Mouse (Mus musculus): ENCODE measurements around the gene Antxrl. TPM values are rescaled to one million over a fixed set of nuclear protein-coding genes. Genes with fewer than 3 reads are reported as not detected.

Antxrl gene
- total RNA-seq (2021) = not detected

DNA sequence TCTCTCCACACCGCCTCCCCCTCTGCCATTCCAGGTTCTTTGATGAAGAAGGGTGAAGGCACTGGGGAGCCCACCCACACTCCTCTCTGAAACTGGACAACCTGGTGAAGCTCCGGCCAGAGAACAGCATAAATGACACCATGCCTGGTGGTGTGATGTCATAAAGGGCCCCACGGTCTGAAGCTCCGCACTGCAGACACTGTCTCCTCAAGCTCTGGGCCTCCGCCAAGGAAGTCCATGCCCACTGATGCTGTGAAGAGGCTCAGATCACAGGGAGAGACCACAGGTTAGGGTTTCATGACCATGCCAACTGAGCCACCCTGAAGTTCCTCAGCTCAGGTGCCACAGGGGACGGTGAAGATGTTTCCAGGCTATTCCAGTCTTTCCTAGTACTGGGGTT lies at the start of gene Antxrl:
TSS of gene Antxrl (plus strand) at position 192 of the 400 bp plus-strand sequence.
- intact Hi-C loops (cut with DNase I) = no loop called here

DNA sequence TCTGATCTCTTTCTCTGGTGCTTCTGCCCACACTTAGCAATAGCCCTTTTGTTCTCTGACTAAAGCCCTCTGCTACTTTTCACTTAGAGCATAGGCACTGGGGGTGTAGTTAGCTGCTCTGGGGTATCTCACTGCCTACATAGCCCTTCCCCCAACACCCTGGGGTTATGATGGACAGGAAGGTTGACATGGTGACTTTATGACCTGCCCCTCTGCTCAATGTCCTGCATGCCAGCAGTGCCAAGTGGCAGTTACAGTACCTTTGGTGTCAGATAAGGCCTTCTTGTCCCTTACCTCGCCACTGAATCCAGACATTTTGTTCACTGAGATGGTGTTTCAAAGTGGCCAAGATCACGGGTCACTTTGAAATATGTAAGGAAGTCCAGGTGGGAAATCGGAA lies 37.4 kb upstream of the Antxrl start, which contains the start of gene Gm30083:
TSS of gene Gm30083 (minus strand) at position 120 of the 400 bp plus-strand sequence.
- intact Hi-C loops (cut with DNase I) = no loop called here
- no peak for DNase-seq (ENCODE audit: low spot score in 2 of 2)

More for the DNA sequence above, at the start of gene Antxrl:
- DNase-seq (ENCODE audit: low spot score in 2 of 2) = no peak

DNA sequence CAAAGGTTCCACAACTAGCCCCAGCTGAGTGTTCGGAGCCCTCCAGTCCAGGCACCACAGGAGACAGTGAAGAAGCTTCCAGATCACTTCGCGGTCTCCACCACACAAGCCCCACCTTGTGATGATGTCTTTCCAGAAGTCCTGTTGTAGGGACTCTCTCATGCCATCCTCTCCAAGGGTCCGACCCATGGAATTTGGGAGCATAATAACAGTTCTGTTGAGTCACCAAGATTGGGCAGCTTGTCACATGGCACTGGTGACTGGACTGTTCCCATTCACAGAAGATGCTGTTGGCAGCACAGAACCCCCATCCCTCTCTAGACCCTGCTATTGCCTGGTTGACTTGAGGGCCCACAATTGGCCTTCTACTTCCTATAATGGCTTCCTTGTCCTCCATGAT lies 36.1 kb upstream of the Antxrl start, which contains the start of gene Gm5460:
TSS of gene Gm5460 (plus strand) at position 378 of the 400 bp plus-strand sequence.
- intact Hi-C loops (cut with DNase I) = no loop called here
- DNase-seq (ENCODE audit: low spot score in 2 of 2) = no peak

DNA sequence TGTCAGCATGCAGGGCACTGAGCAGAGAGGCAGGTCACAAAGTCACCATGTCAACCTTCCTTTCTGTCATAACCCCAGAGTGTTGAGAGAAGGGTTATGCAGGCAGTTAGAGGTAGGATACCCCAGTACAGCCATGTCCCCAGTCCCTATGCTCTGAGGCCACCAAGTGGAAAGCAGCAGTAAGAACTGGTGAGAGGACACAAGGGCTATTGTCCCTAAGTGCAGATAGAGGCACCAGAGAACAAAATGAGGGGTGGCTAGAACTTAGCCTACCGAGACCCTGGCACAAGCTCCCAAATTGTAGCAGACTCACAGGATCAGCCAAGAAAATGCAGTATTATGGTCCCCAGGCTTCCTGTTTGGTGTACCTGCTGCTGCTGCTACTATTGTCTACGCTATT lies 35.6 kb upstream of the Antxrl start:
- intact Hi-C loops (cut with DNase I) = no loop called here
- no peak for DNase-seq (ENCODE audit: low spot score in 2 of 2)

DNA sequence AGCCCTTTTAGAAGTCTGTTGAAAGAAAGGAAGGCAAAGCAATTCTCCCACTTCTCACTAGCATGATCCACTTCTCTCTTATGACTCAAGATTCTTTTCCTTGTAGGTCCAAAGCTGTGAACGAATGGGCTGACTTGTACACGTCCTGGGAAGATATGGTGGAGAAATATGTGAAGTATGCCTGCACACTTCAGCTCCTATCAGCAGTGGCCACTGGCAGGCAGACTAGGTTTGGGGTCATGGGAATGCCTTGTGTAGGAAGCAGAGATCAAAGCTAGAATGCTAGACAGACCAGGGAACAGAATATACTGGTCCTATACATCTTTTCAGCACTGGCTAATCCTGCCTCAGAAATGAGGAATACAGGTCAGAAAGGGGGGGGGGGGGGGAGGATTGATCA lies 25.8 kb upstream of the Antxrl start:
- intact Hi-C loops (cut with DNase I) = no loop called here

DNA sequence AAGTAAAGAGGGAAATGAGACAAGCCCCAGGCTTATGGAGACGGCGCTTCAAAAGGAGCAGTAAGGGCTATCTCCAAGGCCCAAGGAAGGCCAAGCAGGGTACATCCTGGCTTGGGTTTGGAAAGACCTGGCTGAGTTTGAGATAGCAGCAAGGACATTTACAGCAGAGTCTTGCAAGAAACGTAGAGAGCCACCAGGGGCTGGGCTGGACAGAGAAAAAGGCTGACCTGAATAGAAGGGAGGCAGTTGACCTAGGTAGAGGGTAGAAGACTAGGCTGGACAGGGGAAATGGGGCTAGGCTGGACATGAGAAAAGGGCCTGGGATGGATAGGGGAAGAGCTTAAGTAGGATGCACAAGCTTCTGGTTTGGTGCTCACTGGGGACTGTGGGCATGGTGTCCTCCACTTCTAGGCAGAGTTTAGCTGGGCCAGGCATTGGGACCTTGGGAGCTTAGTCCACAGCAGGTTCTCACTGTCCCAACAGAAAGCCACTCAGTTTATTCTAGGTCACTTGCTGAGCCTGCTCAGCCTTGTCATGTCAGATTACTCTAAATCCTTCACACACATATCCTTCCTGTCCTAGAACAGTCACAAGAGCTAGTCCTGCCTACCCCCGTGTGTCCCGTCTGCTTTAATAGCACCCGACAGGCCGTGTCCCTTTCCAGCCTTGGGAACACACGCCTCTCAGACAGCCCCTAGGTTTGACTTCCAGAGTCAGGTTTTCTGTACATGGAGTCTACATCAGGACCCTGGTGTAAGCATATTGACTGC lies 18.5 kb upstream of the Antxrl start:
- intact Hi-C loops (cut with DNase I) = no loop called here
- DNase-seq (ENCODE audit: low spot score in 2 of 2) = no peak

More for the DNA sequence above, 25.8 kb upstream of the Antxrl start:
- DNase-seq (ENCODE audit: low spot score in 2 of 2) = no peak

DNA sequence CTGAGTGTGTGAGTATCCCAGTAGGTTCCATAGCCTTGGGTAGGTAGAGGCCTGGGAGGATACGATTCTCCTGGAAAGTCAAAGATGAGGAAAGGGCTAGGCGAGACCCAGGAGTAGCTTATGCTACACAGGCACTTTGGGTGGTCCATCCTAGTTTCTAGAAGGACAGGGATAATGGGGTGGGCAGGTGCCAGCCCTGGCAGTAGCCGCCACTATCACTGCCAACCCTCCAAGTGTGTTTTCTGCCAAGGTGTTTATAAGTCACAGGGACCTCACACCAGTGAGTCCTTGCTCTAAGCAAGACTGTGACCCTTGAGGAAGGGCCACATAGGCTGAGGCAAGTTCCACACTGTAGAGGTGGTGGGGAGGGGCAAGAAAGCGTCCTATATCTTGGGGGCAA lies 11.3 kb upstream of the Antxrl start:
- DNase-seq (ENCODE audit: low spot score in 2 of 2) = no peak
- intact Hi-C loops (cut with DNase I) = no loop called here

DNA sequence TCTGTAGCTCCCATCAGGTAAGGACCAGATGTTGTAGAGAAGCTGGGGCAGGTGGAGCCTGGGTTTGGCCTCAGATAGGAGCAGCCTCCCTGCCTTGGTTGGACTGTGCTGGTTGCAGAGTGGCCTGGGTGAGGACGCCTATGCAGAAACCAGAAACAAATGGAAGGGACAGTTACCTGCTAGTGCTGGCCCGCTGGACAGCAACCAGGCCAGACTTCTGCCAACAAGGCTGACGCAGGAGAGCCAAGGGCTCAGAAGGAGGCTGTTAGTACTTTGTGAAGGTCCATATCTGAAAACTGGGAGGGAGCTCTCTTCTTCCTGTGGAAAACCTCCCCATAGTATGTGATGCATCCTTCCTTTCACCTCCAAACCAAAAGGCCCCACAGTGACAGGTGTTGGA lies 9.2 kb upstream of the Antxrl start:
- intact Hi-C loops (cut with DNase I) = no loop called here
- no peak for DNase-seq (ENCODE audit: low spot score in 2 of 2)

DNA sequence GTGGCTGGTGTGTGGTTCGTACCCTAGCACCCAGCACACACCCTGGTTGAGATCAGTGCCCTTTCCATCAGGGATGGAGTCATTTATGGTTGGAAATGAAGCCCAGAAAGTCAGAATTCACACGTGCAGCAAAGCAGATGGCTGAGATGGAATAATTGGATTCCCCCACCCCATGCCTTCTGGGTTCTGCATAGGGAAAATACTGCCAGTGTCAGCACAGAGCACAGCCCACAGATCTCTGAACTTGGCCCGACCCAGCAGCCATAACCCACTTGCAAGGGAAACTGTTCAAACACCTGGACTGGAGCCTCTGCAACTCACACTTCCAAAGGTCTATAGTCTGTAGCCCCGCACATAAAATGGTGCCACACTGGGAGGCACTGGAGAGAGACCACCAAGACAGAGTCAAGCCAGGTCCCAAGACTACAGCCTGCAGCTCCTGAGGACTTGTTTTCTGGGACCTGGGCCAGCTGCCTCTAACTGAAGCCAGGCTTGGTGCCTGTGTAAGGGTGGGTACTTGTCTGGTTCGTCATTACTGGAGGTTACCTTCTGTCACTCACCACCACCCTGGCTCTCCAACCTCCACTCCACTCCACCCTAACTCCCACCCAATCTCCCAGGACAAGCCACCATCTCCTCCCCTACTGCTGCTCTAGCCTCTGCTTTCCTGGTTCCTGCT lies 2.3 kb upstream of the Antxrl start:
- DNase-seq (ENCODE audit: low spot score in 2 of 2) = no peak
- intact Hi-C loops (cut with DNase I) = no loop called here

DNA sequence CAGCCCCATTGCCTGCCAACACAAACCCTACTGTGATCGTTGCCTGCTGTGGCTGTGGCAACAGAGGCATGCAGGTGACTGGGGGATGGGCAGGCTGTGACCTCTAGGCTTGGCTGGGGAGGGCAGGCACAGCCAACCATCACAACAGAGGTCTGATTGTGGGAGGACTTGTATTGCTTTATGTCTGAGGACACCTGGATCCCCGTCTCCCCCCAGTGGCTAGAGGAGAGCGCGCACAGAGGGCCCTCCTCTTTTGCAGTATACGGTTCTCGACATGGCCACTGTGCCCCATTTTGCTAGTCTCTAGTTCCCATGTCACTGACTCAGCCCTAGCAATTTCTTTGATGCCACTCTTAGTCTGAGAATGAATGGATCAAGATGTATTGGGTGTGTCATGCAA lies 19.2 kb downstream of the Antxrl start:
- no peak for DNase-seq (ENCODE audit: low spot score in 2 of 2)
- intact Hi-C loops (cut with DNase I) = no loop called here

DNA sequence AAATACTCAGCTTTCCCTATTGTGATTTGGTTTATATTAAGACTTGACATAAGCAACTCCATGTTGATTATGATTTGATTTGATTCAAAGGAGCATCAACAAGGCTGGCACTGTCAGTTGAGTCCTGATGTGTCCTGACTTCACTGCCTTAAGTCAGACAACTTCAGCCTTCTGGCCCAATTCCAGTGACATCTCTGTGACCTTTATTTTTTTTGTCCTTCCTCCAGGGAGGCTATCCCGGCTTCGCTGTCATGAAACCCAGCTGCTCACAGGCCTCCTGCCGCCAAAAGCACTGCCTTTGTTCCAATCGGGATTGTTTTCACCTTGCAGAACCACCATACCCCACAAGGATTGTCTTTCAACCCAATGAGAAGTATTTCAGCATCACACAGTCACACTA lies 22.8 kb downstream of the Antxrl start:
- DNase-seq (ENCODE audit: low spot score in 2 of 2) = no peak
- intact Hi-C loops (cut with DNase I) = no loop called here

DNA sequence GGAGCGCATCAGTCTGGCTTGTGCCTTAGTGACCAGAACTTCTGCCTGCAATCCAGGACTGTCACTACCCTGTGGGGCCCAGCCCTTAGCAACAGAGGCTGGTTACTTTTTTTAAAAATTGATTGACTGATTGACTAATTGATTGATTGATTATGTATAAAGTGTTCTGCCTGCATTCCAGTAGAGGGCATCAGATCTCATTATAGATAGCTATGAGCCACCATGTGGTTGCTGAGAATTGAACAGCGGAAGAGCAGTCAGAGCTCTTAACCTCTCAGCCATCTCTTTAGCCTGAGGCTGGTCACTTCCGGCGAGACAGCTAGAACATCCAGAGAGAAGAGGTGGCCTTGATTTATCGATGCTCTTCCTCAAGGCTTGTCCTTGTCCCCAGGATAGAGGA lies 24.7 kb downstream of the Antxrl start:
- intact Hi-C loops (cut with DNase I) = no loop called here
- DNase-seq (ENCODE audit: low spot score in 2 of 2) = no peak

DNA sequence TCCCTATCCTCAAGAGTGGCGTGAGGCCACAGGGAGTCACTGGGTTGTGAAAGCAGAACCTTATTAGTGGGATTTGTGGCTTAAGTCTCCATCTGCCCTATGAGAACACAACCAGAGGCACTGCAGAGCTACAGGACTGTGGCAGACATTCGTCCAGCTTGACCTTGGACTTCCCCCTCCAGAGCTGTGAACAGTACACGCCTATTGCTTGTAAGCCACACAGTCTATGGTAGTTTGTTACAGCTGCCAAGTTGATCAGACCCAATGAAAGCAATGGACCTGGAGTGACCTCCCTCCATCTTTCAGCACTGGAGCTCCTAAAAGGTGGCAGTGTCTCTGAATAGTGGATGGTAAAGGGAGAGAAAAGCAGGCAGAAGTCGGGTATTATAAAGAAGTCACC lies 25.8 kb downstream of the Antxrl start:
- intact Hi-C loops (cut with DNase I) = no loop called here
- DNase-seq (ENCODE audit: low spot score in 2 of 2) = no peak

DNA sequence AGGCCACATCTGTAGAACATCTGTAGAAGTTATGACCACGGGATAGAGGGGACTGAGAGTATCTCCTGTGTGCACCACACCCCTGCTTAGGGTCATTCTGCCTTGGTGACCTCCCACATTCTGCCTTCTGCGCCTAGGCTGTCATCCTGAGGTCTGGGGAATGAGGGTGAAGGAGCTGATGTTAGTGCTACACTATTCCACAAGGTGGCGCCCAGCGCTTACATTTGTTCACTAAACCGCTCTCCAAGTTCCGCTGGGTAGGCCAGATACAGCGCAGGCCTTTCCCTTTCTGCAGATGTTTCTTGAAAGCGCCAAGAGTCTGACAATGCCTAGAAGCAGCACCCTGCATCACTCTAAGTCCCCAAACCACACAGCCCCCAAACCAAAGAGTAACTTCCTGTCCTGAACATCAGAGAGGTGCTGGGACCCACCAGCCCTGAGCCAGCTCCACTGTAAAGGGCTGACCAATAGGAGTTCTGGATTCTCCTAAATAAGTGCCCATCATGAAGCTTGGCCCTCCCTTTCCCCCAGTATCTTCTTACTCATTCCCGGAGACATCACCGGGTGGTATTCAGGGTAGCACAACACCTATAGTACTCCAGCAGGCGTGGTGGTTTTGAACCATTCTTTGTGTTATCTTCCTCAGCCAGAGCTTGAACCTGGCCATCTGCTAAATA lies 28.0 kb downstream of the Antxrl start:
- intact Hi-C loops (cut with DNase I) = loop anchor here (2.0 to 10.0 kb wide), 4 partner anchors 24 to 694 kb away; partner anchors contain the start of genes Mmrn2 and Sncg
- peak; percentile 41 to 63 for DNase-seq (ENCODE audit: low spot score in 2 of 2)

DNA sequence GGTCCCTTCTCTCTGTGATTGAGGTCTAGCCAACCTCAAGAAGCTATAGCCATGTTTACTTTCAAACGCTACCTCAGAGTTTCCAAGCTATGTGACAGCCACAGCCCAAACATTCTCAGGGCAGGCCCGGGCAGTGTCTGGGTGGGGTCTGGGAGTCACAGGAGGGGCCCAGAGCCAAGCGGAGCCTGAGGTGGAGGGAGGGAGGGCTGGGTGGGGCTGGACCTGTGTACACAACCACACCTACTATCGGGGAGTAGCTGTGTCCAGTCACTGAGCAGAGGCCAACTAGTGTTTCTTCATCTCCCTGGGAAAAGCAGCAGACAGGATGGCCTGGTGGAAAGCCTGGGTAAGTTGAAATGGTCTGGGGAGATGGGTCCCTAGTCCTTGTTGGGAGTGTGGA lies 33.2 kb downstream of the Antxrl start, which contains the start of gene Anxa8:
TSS of gene Anxa8 (plus strand) at position 251 of the 400 bp plus-strand sequence.
- intact Hi-C loops (cut with DNase I) = loop anchor here (10.0 kb wide), 2 partner anchors 289 to 689 kb away; partner anchors contain the start of genes Mmrn2 and Sncg
- DNase-seq (ENCODE audit: low spot score in 2 of 2) = no peak

DNA sequence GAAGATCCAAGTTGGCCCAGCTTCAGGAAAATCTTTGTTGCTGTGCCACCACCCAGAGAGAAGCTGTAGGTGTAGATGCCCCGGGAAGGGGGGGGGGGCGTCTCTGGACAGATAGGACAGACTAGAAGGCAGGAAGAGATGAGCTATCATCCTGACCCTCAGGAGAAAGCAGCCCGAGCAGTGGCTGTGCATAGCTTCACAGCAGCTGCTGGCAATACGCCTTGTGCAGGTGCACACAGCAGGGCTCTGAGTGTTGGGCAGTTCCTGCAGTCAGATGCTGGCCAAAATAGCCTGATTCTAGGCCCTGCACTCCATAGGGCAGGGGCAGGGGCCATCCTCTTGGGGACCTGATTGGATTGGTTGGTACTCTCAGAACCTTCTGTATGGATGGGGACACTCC lies 34.3 kb downstream of the Antxrl start:
- intact Hi-C loops (cut with DNase I) = loop anchor here (10.0 kb wide), 2 partner anchors 288 to 688 kb away; partner anchors contain the start of genes Mmrn2 and Sncg
- no peak for DNase-seq (ENCODE audit: low spot score in 2 of 2)

DNA sequence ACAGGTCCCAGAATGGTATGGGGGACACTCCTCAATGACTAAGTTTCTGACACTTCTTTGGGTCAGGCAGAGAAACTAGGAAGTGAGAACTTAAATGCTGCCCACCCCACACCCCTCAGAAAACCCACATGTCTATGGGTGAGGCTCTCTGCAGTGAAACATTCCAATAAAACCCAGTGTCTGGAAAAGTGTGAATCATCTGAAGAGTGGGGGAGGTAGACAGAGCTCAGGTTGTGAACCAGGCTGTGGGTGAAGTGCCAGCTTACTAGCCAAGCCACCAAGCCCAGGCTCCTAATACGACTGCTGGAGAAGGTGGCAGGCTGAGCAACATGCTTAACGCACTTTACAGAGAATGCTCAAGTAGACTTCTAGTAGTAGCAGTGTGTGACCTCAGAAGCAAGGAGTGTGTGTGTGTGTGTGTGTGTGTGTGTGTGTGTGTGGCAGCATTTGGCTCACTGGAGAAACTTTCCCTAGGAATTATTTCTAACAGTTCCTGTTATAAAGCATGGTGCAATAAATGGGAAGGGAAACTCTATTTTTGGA lies 35.4 kb downstream of the Antxrl start:
- intact Hi-C loops (cut with DNase I) = loop anchor here (10.0 kb wide), 2 partner anchors 287 to 687 kb away; partner anchors contain the start of genes Mmrn2 and Sncg
- no peak for DNase-seq (ENCODE audit: low spot score in 2 of 2)

DNA sequence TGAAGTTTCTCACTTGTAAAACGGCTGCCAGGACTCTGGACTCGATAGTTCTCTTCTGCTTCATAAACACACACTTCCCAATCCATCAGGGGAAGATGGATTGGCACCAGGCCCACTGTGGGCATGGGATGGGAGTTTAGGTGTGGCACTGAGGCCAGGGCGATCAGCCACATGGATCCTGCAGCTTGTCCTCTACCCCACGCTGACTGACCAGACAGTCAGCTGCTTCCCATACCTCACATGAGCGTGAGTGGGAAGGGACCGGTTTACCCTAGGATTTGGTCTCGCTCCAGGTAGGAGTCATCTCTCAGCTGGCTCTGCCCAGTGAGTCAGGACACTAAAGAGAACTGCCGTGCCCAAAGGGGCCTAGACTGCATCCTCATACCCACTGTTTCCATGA lies 37.3 kb downstream of the Antxrl start:
- intact Hi-C loops (cut with DNase I) = loop anchor here (10.0 kb wide), 2 partner anchors 285 to 685 kb away; partner anchors contain the start of genes Mmrn2 and Sncg
- DNase-seq (ENCODE audit: low spot score in 2 of 2) = no peak

DNA sequence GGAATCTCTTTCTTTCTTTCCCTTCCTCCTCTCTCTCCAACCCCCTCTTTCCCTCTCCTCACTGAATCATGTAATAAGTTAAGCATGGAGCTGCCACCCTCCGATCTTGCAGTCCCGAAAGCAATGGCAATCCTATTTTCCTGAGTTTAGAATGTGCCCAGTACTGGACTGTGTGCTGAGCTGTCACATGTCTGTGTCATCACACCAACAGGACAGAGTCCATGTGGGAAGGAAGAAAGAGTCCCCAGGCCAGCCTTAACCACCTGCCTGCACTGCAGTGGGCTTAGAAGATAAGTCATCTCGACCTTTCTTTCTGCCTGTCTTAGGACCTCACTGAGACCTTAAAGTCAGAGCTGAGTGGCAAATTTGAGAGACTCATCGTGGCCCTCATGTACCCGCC lies 39.0 kb downstream of the Antxrl start:
- DNase-seq (ENCODE audit: low spot score in 2 of 2) = no peak
- intact Hi-C loops (cut with DNase I) = no loop called here

DNA sequence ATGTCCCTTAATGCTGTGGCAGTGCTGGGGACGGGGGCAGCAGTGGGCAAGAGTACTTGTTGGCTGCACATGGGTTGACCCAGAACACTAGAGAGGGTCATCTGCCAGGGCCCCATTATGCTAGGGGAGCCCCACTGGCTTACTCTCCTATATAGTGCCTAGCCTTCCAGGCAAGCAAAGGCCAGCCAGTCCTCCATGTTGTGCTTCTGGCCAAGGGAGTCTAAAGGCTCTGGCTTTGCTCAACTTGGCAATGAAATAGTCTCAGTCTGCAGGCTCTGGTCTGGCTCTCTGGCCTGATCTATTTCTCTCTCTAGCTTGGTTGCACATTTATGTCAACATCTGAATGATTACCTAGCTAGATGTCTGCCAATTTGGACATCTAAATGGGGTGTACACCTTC lies 40.3 kb downstream of the Antxrl start:
- DNase-seq (ENCODE audit: low spot score in 2 of 2) = no peak
- intact Hi-C loops (cut with DNase I) = no loop called here

Data from left cerebral cortex, postnatal 36 days (tissue).